Mouse (Mus musculus) gastrocnemius, adult 18-20 months (tissue): ENCODE measurements around the gene Lrit2. TPM values are rescaled to one million over a fixed set of nuclear protein-coding genes. Genes with fewer than 3 reads are reported as not detected.
A peak's percentile ranks its signal among the peaks of the same experiment; 100 is the strongest.

Experiments used
- DNase-seq: peaks from one replicate; pipeline ENCODE4 v3.0.0; 2021; ENCODE audit warnings: low spot score
- long read RNA-seq, 2 experiments: library from polyadenylated mRNA; stranded (forward); transcript quantifications; one replicate each; pipeline ENCODE4 v2.0.0; 2021
- total RNA-seq, 2 experiments: library from RNA; stranded (reverse); gene quantifications; 2 replicates each; pipeline ENCODE4 v1.2.3; 2021

Lrit2 gene
- not detected for total RNA-seq
- long read RNA-seq, experiment 1, result 0 reads
- long read RNA-seq, experiment 2, result 0 reads

- no peak for DNase-seq
These were observed at the start of gene Lrit2 for GRCm38 (mm10) chr14:37067629-37068028. Gene Lrit2, plus strand, starts transcription at chr14:37067929.

- no peak for DNase-seq
These were observed 40.3 kb upstream of the Lrit2 start for GRCm38 (mm10) chr14:37027248-37027933.

GRCm38 (mm10) chr14:37027951-37028350, 39.8 kb upstream of the Lrit2 start:
- no peak for DNase-seq

- DNase-seq, result no peak
These were observed 39.2 kb upstream of the Lrit2 start for GRCm38 (mm10) chr14:37028555-37028954.

GRCm38 (mm10) chr14:37032481-37033104, 35.1 kb upstream of the Lrit2 start:
- DNase-seq, result no peak

GRCm38 (mm10) chr14:37033241-37033640, 34.5 kb upstream of the Lrit2 start:
- peak; percentile 67 for DNase-seq

GRCm38 (mm10) chr14:37034432-37034831, 33.3 kb upstream of the Lrit2 start:
- DNase-seq, result no peak

- DNase-seq, result no peak
These were observed 18.8 kb upstream of the Lrit2 start, which contains the start of gene Rgr for GRCm38 (mm10) chr14:37048914-37049410. Gene Rgr, minus strand, starts transcription at chr14:37048964.

GRCm38 (mm10) chr14:37064849-37065248, 2.9 kb upstream of the Lrit2 start:
- no peak for DNase-seq

- DNase-seq, result no peak
These were observed 1.1 kb upstream of the Lrit2 start for GRCm38 (mm10) chr14:37066636-37067035.

- DNase-seq, result no peak
These were observed 787 bp downstream of the Lrit2 start for GRCm38 (mm10) chr14:37068516-37068915.

GRCm38 (mm10) chr14:37080724-37081123, 13.0 kb downstream of the Lrit2 start:
- no peak for DNase-seq

- no peak for DNase-seq
These were observed 16.0 kb downstream of the Lrit2 start for GRCm38 (mm10) chr14:37083755-37084154.

GRCm38 (mm10) chr14:37094436-37094835, 26.7 kb downstream of the Lrit2 start:
- no peak for DNase-seq

- no peak for DNase-seq
These were observed 27.8 kb downstream of the Lrit2 start for GRCm38 (mm10) chr14:37095556-37095955.

GRCm38 (mm10) chr14:37097956-37098530, 30.3 kb downstream of the Lrit2 start, which contains the start of gene Cdhr1:
Gene Cdhr1, minus strand, starts transcription at chr14:37098347.
- no peak for DNase-seq

GRCm38 (mm10) chr14:37101531-37101930, 33.8 kb downstream of the Lrit2 start:
- DNase-seq, result no peak

GRCm38 (mm10) chr14:37102484-37102883, 34.8 kb downstream of the Lrit2 start:
- DNase-seq, result no peak

GRCm38 (mm10) chr14:37104747-37105146, 37.0 kb downstream of the Lrit2 start:
- DNase-seq, result no peak

GRCm38 (mm10) chr14:37105846-37106245, 38.1 kb downstream of the Lrit2 start:
- DNase-seq, result no peak

GRCm38 (mm10) chr14:37109460-37109859, 41.7 kb downstream of the Lrit2 start:
- DNase-seq, result no peak

GRCm38 (mm10) chr14:37109975-37110374, 42.2 kb downstream of the Lrit2 start:
- DNase-seq, result no peak
